Mouse (Mus musculus): ENCODE measurements around the gene Strada. TPM values are rescaled to one million over a fixed set of nuclear protein-coding genes. Genes with fewer than 3 reads are reported as not detected.
"Not testable (repeated sequence)": the region's sequence is repeated elsewhere in the genome, so short reads cannot be mapped to it uniquely, and the experiment has no call there.

Gene Strada
- 10 to 100 TPM; 27.5 to 29.9 TPM for total RNA-seq (2021)

DNA sequence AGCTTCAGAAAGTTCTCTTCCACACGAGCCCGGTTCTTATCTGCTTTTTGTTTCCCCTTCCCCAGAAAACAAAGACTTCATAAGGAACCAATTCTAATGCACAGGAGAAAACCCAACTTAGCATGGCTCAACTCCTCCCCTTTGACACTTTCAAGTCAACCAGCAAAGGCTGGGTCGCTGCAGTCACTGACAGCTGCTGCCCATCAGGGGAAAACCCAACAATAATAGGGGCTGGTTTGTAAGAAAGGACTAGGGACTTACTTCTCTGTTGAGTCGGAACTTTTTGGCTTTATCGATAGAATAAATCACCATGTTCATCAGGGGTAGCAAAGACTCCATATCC is at the start of gene Strada:
Strada (minus strand) TSS at position 46 of the 343 bp plus-strand sequence.
- no peak for DNase-seq

DNA sequence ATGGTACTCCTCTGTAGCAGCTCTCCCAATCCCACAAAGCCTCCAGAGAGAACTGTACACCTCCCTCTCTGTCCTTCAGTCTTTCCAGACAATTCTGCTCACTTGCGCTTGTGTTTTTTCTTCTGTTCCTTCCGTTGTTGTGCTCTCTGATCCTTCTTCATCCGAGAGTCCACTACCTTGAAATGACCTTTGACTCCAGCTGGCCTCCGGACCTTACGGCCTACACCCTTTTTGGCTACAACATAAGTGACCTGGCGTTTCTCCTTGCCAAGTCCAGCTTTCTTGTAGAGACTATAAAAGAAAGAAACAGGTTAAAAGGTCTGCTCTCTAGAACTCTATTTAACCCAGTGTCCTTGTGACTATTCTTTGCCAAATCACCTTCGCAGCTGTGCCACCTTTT is 47.4 kb upstream of the Strada start:
- DNase-seq, result no peak

DNA sequence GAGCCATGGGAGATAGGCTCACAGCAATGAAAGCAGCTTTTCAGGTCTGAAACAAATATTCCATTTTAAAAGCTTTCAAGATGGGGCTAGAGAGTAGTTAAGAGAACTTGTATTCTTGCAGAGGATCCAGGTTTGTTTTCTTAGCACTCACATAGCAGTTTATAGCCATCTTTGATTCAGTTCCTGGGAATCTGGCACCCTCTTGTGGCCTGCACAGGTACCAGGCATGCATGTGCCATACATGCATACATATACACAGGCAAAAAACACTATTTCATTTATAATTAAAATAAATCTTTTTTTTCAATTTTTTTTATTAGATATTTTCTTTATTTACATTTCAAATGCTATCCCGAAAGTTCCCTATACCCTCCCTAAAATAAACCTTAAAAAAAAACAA is 44.9 kb upstream of the Strada start:
- DNase-seq, result no peak

DNA sequence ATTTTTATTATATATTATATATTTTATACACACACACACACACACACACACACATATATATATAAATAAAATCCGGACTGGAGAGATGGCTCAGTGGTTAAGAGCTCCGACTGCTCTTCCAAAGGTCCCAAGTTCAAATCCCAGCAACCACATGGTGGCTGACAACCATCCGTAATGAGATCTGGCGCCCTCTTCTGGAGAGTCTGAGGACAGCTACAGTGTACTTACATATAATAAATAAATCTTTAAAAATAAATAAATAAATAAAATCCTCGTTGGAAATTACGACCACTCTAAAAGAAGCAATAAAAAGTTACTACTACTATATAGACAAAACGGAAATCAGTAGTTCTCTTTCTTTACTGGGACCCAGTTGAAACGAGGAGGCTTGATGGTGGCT is 32.0 kb upstream of the Strada start:
- not testable (repeated sequence) for DNase-seq

DNA sequence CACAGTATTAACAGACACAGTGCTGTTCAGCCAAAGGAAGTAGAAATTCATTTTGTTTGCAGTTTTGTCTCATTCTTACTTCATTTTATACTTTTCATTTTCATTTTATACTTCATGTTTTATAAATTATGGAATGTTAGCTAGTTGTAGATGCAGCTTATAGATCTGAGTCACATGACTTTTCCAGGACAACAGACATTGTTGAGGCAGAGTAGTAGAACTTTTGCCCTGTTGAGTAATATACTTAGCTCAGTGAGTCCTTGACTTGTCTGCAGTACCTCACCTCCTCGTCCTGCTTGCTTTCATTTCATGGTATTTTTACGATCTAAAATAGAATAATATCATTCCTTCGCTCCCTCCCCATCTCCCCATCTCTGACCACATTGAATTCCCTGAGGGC is 18.6 kb upstream of the Strada start:
- DNase-seq, result no peak

DNA sequence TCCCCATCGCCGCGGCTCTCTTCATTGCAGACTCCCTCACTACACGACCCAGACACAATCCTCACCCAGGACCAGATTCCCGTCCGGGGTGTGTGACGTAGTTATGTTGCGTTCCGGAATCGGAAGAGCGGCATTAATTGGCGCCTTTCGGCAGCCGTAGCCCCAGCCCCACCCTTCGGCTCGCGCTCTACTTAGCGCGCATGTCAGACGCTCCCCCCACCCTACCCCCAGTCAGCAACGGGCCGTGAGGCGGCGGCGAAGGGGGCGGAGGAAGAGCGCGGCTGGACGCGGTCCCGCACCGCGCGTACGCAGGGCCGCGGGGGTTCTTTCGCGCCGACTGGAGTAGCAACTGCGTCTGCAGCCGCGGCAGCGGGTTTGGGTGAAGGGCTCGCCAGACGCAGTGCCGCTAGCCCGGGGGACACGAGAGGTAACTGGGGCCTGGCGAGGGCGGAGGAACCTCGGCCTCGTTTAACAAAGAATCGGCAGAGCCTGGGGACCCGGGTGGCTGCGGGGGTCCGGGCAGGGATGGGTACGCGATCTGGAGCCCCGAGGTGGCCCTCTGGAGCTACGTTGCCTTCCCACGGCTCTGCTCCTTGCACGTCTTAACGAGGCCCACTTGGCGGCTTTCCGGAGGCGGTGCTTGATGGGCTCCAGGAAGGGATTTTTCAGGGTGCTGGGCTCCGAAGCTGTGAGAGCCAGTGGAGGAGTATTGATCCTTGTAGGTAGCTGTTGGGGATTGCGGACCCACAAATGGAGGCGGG is 14.9 kb upstream of the Strada start, which contains the start of gene Ddx42:
Ddx42 (plus strand) TSS at position 197 of the 761 bp plus-strand sequence.
- peak; percentile 89 to 92 for DNase-seq

DNA sequence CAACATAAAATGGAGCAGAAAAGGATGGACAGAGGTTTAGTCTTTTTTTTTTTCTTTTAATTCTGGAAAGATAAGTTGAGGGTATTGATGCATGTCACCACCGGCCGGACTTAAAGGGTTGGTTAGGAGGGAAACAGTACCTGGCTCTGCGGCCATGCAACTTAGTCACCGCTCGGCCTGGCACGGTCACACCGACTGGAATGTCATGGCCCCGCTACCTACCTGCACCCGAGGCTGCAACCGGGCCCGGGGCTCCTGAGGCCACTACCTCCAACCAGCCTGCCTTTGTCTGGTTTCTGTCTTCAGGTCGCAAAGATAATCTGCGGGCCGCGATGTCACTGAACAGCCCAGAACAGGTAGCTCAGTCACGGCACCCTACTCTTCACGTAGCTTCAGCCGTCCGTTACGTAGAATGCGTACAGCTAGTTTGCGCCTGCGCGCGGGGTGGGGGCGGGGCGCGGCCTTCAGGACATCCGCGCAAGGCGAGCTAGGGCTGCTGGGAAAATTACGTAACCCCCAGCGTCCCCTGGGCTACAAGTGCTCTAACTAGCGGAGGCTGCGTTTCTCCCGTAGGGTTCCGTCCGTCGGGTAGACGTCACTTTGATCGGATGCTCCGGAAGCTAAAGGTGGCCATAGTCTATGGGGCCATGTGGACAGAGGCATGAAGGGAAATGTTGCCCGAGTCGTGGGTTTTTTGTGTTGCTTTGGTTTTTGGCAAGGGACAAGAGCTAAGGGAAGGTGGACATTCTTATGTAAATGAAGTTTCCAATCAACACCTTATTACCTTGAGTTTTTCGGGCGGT is 14.2 kb upstream of the Strada start, which contains the start of gene Ccdc47:
Ccdc47 (minus strand) TSS at position 418 of the 803 bp plus-strand sequence.
- peak; percentile 95 to 96 for DNase-seq

DNA sequence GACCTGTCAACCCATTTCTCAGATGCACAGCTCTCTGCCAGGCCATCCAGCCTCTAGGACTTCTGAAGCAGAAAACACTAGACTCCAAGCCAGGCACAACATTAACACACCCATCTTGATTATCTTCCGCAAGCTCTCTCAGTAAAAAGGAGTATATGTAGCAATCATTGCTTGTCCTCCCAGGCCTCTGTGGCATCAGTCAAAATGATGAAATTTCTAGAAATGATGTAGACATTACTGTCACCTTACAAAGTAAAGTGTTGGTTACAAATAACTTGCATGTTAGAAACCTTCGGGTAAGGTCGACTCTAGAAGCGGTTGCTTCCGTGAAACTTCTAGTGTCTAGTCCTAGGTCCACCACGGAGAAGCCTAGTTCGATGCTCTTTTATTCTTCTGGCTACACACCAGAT is 13.5 kb upstream of the Strada start:
- no peak for DNase-seq

DNA sequence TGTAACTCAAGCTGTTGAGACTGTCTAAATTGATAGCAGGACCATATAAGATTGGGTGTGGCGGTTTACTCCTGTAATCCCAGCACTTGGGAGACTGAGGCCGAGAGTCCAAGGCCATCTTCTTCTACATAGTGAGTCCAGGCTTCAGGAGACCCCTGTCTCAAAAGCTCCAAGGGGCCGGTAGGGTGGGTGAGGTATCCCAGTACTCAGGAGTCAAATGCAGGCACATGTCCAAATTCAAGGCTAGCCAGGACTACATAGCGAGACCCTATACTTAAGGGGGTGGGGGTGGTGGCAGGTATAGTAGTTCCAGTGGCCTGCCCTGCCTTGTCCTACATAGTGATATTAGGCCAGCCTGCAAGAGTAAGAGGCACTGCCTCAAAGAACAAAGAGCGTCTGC is 12.9 kb upstream of the Strada start:
- no peak for DNase-seq

DNA sequence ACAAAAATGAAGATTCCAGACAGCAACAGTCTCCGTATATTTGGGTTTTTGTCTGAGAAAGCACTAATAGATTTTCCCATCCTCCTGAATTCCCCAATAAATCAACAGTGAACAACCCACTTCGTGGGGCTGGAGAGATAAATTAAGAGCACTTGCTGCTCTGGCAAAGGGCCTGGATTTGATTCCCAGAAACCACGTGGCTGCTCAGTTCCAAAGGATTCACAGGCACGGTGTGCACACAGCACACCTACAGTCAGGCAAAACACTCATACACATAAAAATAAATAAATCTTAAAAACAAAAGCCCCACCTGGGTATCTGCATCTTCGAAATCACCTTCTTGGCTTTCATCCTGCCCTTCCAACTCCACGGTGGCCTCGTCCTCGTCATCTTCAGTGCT is 10.8 kb upstream of the Strada start:
- DNase-seq, result peak in 1 of 2 experiments; percentile 17

DNA sequence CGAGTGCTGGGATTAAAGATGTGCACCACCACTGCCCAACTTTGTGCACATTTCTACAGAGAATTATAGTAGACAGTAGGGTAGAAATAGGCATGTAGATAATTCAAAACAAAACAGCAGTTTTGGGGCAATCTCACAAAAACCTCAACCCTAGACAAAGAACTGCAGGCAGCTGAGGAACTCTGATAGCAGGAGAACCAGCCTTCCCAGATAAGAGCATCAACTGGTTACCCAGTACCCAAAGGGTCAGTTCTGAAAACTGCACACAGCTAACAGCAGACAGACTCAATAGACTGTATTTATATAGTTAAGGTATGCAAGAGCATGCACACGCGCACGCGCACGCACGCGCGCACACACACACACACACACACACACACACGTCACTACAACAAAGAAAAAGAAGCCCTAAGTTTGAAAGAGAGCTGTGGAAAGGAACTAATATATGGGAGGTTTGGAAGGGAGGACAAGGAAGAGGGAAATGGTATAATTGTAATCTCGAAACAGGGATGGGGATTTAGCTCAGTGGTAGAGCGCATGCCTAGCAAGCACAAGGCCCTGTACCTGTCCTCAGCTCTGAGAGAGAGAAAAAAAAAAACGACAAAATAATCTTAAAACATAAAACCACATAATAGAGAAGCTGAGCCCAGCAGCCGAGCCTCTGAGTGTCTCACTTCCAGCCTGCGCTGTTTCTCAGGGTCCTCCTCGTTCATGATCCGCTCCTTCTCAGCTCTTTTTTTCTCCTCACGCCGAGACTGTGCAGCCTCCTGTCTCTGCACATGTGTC is 438 bp downstream of the Strada start:
- DNase-seq, result no peak

DNA sequence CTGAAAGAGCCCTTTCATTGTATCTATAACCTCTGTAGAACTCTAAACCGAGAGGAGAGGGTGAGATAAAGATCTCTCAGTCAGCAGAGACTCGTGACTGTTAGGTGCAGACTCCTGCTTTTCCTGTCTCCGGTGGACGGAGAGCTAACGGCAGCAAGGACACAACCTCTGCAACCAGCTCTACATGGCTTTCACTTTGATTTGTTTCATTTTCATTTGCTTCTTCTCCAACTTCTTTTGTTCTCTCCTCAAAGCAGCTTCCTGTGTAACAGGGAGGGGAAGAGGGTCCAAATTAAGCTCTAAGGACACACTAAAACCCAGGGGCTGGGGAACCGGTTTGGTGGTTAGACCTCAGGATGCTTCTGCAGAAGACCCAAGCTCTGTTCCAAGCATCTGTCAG is 1.2 kb downstream of the Strada start:
- no peak for DNase-seq

DNA sequence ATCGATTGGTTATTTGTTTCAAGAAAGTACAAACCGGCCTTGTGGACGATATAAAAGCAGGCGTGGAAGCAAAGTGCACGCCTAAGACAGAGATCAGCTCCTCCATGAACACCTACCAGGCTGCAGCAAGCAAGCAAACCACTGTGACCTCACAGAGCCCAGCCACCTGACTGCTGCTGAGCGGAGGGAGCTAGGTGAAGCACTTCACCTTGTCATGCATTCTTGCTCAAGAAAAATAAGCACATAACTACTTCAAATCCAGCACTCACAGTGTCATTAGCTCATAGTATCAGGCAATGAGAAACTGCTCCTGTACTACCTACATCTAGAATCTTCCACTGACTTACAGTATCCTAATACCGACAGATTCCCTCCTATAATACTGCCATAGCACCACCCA is 2.0 kb downstream of the Strada start:
- DNase-seq, result not testable (repeated sequence)

DNA sequence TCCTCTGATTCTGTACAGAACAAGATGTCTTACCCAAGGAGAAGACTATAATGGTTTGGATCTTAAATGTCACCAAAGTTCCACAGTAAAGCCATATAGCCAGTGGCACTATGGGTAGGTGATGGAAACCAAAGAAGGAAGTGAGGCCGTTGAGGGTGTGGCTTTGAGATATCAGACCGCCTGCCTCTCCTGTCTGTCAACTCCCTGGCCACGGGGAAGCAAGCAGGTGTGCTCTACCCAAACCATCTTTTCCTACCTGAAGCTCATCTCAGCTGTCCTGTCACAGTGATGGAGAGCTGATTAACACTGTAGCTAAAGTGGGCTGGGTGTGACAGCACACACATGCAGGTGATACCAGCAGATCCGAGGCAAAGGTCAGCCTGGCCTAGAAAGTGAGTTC is 3.7 kb downstream of the Strada start:
- no peak for DNase-seq

DNA sequence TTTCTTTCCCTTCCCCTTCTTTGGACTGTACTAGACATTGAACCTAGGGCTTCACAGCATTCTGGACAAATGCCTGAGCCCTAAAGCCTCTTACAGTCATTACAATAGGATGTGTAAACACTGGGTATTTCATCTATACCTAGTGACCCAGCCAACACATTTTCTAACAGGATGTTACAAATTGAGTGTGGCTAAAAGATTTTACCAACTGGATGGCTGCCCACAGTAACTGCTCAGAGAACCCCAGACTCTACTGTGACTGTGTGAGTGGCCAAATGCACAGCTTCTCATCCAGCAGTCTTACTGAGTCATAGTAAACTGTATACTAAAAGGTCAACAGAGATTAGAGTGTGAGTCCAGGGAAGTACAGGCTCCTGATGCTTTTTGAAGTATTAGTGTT is 6.6 kb downstream of the Strada start:
- DNase-seq, result no peak

DNA sequence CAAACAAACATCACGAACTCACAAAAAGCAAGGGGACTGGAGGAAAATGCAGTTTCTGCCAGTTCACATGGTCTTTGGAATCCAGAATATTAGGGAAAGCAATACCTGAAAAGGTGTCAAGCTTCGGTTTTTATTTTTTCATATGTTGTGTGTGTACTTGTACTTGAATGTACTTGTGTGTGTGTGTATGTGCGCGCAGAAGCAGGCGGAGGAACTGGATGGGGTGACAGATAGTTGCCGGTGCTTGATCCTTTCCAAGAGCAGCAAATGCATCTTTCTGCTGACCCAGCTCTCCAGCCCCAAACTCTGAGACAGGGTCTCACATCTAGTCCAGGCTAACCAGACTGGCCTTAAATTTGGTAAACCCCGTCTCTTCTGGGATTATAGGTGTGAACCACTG is 7.1 kb downstream of the Strada start:
- no peak for DNase-seq

DNA sequence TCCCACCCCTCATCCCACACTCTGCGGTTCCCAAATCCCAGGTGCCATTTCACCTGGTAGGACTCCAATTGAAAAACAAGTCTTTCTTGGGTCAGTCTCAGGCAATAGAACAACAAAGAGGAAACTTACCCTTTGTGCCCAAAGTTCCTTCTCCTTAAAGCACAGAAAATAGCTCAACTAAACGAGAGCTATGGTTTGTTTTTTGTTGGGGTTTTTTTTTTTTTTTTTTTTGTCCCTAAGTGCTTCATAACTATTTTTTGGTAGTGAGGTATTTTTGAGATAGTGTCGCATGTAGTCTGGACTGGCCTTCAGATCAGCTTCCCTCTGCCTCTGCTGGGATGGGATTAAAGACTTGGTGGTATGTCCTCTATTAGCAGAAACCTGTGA is 7.8 kb downstream of the Strada start:
- DNase-seq, result no peak

DNA sequence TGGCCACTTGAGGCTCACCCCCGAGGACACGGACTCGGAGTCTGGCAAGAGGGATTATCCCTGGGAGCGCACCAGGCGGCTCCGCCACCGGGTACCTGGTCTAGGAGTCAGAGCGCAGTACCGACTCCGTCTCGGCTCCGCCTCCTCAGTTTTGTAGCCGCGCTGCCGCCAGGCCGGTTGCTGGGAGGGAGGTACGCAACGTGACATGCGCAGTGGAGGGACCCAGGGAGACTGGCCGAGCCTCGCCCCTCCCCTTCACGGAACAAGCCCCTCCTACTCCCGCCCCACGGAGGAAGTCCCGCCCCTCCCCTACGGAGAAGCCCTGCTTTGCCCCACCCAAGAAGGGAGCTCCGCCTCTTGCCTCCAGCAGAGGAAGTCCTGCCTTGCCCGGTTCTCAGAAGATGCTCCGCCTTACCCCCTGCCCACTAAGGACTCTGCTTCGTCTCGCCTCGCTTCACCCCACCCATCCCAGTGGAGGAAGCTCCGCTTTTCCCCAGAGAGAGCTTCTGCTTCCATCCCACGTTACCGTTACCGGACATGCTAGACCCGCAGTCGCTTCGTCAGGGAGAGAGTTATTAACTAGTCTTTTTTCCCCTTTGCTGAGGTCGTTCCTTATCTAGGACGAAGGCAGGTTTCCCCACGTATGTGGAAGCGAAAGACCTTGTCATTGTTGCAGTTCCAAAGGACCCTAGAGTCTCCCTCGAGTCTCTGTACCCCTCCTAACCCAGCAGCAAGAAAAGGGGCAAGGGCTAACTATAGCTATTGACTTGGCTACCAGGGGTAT is 8.4 kb downstream of the Strada start:
- DNase-seq, result peak; percentile 97

DNA sequence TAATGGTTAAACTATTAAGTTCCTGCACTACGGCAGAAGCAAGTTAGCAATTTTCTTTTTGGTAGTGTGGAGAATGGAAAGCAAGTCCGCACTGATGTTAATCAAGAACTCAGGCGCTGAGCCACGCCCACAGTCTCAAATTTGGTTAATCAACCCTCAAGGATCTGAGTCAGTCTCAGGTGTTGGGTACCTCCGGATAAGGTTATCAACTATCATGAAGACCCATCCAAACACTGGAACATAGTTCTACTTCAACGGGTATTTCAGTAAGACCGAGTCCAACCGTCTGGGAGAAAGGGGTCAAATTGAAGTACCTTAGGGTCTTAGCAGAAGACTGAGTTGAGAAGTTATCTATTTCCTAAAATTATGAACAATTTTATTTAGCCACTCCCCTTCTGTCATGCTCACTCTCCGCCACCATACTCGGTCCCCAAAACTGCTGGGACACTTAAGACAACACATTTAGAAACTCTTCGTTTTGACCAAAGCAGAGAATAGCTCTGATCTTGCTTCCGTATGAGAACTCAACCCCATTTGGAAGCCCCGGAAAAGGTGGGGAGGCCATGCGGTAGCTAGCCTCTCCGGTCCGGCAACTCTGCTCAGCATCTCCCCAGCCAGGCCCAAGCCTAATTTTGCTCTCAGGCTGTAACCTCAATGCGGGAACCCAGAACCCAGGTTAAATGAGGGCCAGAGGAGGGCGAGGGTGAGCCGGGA is 9.2 kb downstream of the Strada start:
- DNase-seq, result no peak

DNA sequence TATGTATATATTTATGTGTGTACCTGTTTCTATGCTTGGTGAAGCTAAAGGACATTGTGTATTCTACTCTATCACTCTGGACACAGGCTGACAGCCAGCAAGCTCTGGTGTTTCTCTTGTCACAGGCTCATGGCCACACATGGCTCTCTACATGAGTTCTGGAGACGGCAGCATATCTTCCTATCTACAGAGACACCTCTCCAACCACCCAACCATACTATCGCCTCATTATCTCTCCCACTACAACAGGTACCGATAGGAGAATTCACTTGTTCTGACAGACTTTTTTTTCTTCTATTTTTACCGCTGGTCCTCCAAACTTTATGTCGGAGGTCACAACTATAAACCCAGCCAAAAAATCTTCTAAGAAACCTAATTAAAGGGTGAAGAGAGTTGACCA is 9.7 kb downstream of the Strada start:
- DNase-seq, result no peak

DNA sequence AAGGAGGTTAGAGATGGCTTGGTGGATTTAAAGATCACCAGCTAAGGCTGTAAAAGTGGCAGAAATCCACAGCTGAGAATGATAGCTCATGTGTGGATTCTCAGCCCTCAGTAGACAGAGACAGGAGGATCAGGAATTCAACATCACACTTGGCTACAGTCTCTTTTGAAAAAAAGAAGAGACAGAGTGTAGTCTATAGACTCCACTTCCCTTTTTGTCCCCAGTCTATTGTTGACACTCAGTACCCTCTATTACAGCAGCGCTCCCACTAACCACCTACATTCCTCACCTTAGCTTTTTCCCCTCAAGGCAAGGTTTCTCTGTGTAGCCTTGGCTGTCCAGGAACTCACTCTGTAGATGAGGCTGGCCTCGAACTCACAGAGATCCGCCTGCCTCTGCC is 10.3 kb downstream of the Strada start:
- DNase-seq, result no peak

DNA sequence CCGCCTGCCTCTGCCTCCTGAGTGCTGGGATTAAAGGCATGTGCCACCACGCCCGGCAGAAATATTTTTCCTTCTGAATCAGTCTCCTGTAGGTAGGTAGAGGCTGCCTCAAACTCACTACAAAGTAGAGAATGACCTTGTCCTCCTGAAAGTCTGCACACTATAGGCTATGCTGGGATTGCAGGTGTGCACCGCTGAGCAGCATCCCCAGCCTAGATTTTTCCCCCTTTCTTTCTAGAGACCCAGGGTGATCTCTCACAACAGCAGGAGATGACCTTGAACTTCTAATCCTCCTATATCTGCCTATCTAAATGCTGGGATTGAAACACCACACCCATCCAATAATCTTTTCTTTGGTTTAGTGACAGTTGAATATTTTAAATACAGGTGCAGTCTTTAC is 14.6 kb downstream of the Strada start:
- DNase-seq, result no peak
